Mouse (Mus musculus) forebrain, embryonic 14.5 days (tissue): ENCODE results near the gene Zfp459. TPM values are rescaled to one million over a fixed set of nuclear protein-coding genes. Genes with fewer than 3 reads are reported as not detected.

ENCODE experiments used
- ATAC-seq: fragments of 200-750 bp; cut with Nextera tagmentation; 2 replicates; pipeline ENCODE4 v1.8.0; 2017; ENCODE audit warnings: mild to moderate bottlenecking, moderate library complexity
- DNase-seq: peaks from one replicate; pipeline ENCODE4 v3.0.0-alpha.2; 2015; ENCODE audit warnings: low spot score
- H3K27ac ChIP-seq: fragments of 300-500 bp; sonication (generic); 2 replicates; pipeline ENCODE4 v1.5.1; 2014; ENCODE audit warnings: low read depth, mild to moderate bottlenecking, control low read depth, low read length, moderate library complexity
- H3K27me3 ChIP-seq: fragments of 300-500 bp; sonication (generic); replicated peaks from 2 replicates; pipeline ENCODE4 v1.6.1; 2014; ENCODE audit warnings: low read length, control low read depth, mixed read lengths; ENCODE audit not compliant: control insufficient read depth, insufficient read depth
- H3K36me3 ChIP-seq: fragments of 300-500 bp; sonication (generic); 2 replicates; pipeline ENCODE4 v1.6.1; 2014; ENCODE audit warnings: low read length, control low read depth; ENCODE audit not compliant: control insufficient read depth, insufficient read depth
- H3K4me1 ChIP-seq: fragments of 300-500 bp; sonication (generic); 2 replicates; pipeline ENCODE4 v1.6.1; 2014; ENCODE audit warnings: antibody characterized with exemption, low read length, control low read depth; ENCODE audit not compliant: control insufficient read depth, insufficient read depth
- H3K4me2 ChIP-seq: fragments of 300-500 bp; sonication (generic); 2 replicates; pipeline ENCODE4 v1.6.1; 2014; ENCODE audit warnings: mild to moderate bottlenecking, control low read depth, low read length
- H3K4me3 ChIP-seq: fragments of 300-500 bp; sonication (generic); 2 replicates; pipeline ENCODE4 v1.5.1; 2014; ENCODE audit warnings: low read depth, low read length, control low read depth
- H3K9ac ChIP-seq: fragments of 300-500 bp; sonication (generic); 2 replicates; pipeline ENCODE4 v1.6.1; 2014; ENCODE audit warnings: mild to moderate bottlenecking, low read length, control low read depth, moderate library complexity
- H3K9me3 ChIP-seq: fragments of 300-500 bp; sonication (generic); replicated peaks from 2 replicates; pipeline ENCODE4 v1.6.1; 2016; ENCODE audit warnings: low read length, control low read depth, mixed read lengths; ENCODE audit not compliant: control insufficient read depth
- WGBS: fragments of 180-500 bp; shearing (Covaris S2); extraction: QIAGEN DNeasy Blood & Tissue Kit; methylation state at CpG from one replicate; pipeline ENCODE4 v1.1.7; 2014; 5-methylcytosine and 5-hydroxymethylcytosine counted together
- polyA plus RNA-seq: library from polyadenylated mRNA; unstranded; fragments of >200 nt; fragmentation: Nextera tagmentation; extraction: Ambion mirVana; gene quantifications from 2 replicates; pipeline ENCODE4 v1.2.1, GENCODE M21; 2014

Gene Zfp459
- polyA plus RNA-seq, 1 experiment from 2014 or later, result 0.34 TPM

GRCm38 (mm10) chr13:67360131-67360744 is 61.0 kb downstream of the Zfp459 start, which contains the start of the genes Gm28044 and Zfp953:
Gm28044 (minus strand) TSS chr13:67360536.
Zfp953 (minus strand) TSS chr13:67360605.
- Histone ChIP-seq H3K27me3 (no peaks in the 10 kb centered on the region), H3K4me1 (no peaks in the 10 kb centered on the region), H3K4me2 (peak within 1 kb of the TSS; percentile 76), H3K36me3 (no peaks in the 10 kb centered on the region), H3K27ac (no peak within 1 kb of the TSS), H3K4me3 (peak within 1 kb of the TSS; percentile 50), H3K9ac (peak within 1 kb of the TSS; percentile 65), H3K9me3 (no peaks in the 10 kb centered on the region)
- peak; percentile 95 for DNase-seq
- under 1% methylated on average over 15 of the region's 15 CpGs for WGBS
- ATAC-seq, result peak; percentile 97

Other genes starting within 250 kb of the Zfp459 start
- 6.1 and 6.7 TPM in 2 replicates for gene Rsl1, start 248.2 kb downstream of the Zfp459 start, polyA plus RNA-seq
- gene Zfp455, start 226.9 kb downstream of the Zfp459 start, polyA plus RNA-seq, result 1.1 and 2.7 TPM in 2 replicates
- 4.4 and 6.5 TPM in 2 replicates for gene Zfp458, start 143.0 kb downstream of the Zfp459 start, polyA plus RNA-seq
- gene Zfp457, start 114.9 kb downstream of the Zfp459 start, polyA plus RNA-seq, result 0.34 and 1.1 TPM in 2 replicates
- 2.0 and 2.1 TPM in 2 replicates for gene Zfp595, start 88.8 kb downstream of the Zfp459 start, polyA plus RNA-seq
- gene Gm28044, start 60.9 kb downstream of the Zfp459 start, polyA plus RNA-seq, result 0.67 TPM in 1 of 2 replicates, not detected in the other
- gene Zfp953, start 60.8 kb downstream of the Zfp459 start, polyA plus RNA-seq, result 0.88 TPM in 2 replicates
- gene Gm28041, start 45.7 kb downstream of the Zfp459 start, polyA plus RNA-seq, result not detected in 2 replicates
- gene Zfp456, start 45.6 kb downstream of the Zfp459 start, polyA plus RNA-seq, result 0.61 and 1.1 TPM in 2 replicates
- 3.3 and 4.6 TPM in 2 replicates for gene Zfp429, start 21.6 kb downstream of the Zfp459 start, polyA plus RNA-seq
- gene Zfp874a, start 30.2 kb upstream of the Zfp459 start, polyA plus RNA-seq, result 7.6 and 9.6 TPM in 2 replicates
- 3.4 and 3.8 TPM in 2 replicates for gene Zfp874b, start 62.8 kb upstream of the Zfp459 start, polyA plus RNA-seq
- 12.2 and 14.8 TPM in 2 replicates for gene Zfp58, start 79.1 kb upstream of the Zfp459 start, polyA plus RNA-seq
- 0.33 TPM in 1 of 2 replicates, not detected in the other for gene Gm26965, start 104.7 kb upstream of the Zfp459 start, polyA plus RNA-seq
- gene Zfp87, start 104.8 kb upstream of the Zfp459 start, polyA plus RNA-seq, result 46.7 and 48.8 TPM in 2 replicates
- gene Zfp748, start 132.4 kb upstream of the Zfp459 start, polyA plus RNA-seq, result 18.6 and 22.3 TPM in 2 replicates
- gene Zfp729b, start 188.3 kb upstream of the Zfp459 start, polyA plus RNA-seq, result 7.1 and 7.3 TPM in 2 replicates
- gene Gm49345, start 216.4 kb upstream of the Zfp459 start, polyA plus RNA-seq, result 0.54 TPM in 1 of 2 replicates, not detected in the other
- gene Zfp729a, start 216.4 kb upstream of the Zfp459 start, polyA plus RNA-seq, result 3.9 and 5.3 TPM in 2 replicates